Mouse (Mus musculus) left cerebral cortex, adult 9 months (tissue): Measurements from ENCODE around the gene Vmn1r37.
"Not testable (repeated sequence)": the region's sequence is repeated elsewhere in the genome, so short reads cannot be mapped to it uniquely, and the experiment has no call there.

Experiments used
- DNase-seq, 2 experiments: peaks; one replicate each; pipeline ENCODE4 v3.0.0; 2022; ENCODE audit warnings: low spot score in 2 of 2

Vmn1r37 gene

GRCm38 (mm10) chr6:66729082-66729481 lies at the start of gene Vmn1r37:
Vmn1r37 (plus strand) TSS chr6:66729382.
- not testable (repeated sequence) for DNase-seq

GRCm38 (mm10) chr6:66685806-66686205 lies 43.4 kb upstream of the Vmn1r37 start, which contains the start of gene Vmn1r35:
Vmn1r35 (minus strand) TSS chr6:66685906.
- DNase-seq: no peak

- DNase-seq: no peak
Measured at GRCm38 (mm10) chr6:66708901-66709300, 20.3 kb upstream of the Vmn1r37 start.

GRCm38 (mm10) chr6:66713854-66714253 lies 15.3 kb upstream of the Vmn1r37 start:
- no peak for DNase-seq

- DNase-seq: not testable (repeated sequence)
Measured at GRCm38 (mm10) chr6:66719068-66719467, 10.1 kb upstream of the Vmn1r37 start, which contains the start of gene Vmn1r36. Vmn1r36 (minus strand) TSS chr6:66719168.

GRCm38 (mm10) chr6:66782527-66782926 lies 53.3 kb downstream of the Vmn1r37 start, which contains the start of gene Vmn1r38:
Vmn1r38 (minus strand) TSS chr6:66782627.
- not testable (repeated sequence) for DNase-seq
